Mouse (Mus musculus) layer of hippocampus, adult 2 months (tissue): ENCODE measurements around the gene Fitm2. TPM values are rescaled to one million over a fixed set of nuclear protein-coding genes. Genes with fewer than 3 reads are reported as not detected.
A peak's percentile ranks its signal among the peaks of the same experiment; 100 is the strongest.

Experiments
- DNase-seq, 2 experiments: peaks; one replicate each; pipeline ENCODE4 v3.0.0; 2022; ENCODE audit warnings: low spot score in 2 of 2
- H3K27ac ChIP-seq: fragments of 200-600 bp; 2 replicates; pipeline ENCODE4 v1.8.1; 2022
- H3K4me3 ChIP-seq: fragments of 200-600 bp; 2 replicates; pipeline ENCODE4 v1.8.1; 2022; ENCODE audit warnings: mild to moderate bottlenecking
- CTCF ChIP-seq: fragments of 200-600 bp; conservative IDR thresholded peaks from 2 replicates; pipeline ENCODE4 v1.8.1; 2022; ENCODE audit warnings: antibody characterized with exemption, mild to moderate bottlenecking, moderate library complexity
- total RNA-seq, 2 experiments: library from RNA; stranded (reverse); gene quantifications; 2 replicates each; pipeline ENCODE4 v1.2.3; 2021

Fitm2 gene
- total RNA-seq, 2 experiments from 2014 or later, result 19.0 to 20.0 TPM

DNA sequence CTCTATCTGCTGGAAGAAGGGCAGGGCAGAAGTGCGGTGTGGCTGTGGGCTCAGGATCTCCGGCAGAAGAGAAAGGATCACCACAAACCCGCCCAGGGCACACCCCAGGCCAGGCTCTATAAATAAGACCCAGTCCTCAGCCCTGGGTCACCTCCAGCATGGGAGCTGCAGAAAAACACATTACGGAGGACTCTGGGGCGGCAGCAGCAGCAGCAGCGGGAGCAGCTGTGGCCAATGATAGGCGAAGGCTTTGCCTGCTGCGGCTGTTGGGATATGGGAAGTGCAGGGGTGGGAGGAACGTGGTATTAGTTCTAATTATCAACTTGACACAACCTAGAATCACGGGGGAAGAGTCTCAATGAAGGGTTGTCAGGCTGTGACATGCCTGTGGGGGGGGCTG, 13.0 kb downstream of the Fitm2 start:
- no peak for DNase-seq
- TF ChIP-seq CTCF, result no peak
- Histone ChIP-seq H3K4me3 (no peak overlapping the region; the same call in 1 of the 2 replicates), H3K27ac (no peak overlapping the region; the same call in 1 of the 2 replicates)

- H3K27ac ChIP-seq, result no peak overlapping the region; the same call in 1 of the 2 replicates
- no peak for DNase-seq
- H3K4me3 ChIP-seq, result no peak overlapping the region
- TF ChIP-seq CTCF, result no peak
Measured at GRCm38 (mm10) chr2:163458539-163459265, 13.7 kb downstream of the Fitm2 start.

DNA sequence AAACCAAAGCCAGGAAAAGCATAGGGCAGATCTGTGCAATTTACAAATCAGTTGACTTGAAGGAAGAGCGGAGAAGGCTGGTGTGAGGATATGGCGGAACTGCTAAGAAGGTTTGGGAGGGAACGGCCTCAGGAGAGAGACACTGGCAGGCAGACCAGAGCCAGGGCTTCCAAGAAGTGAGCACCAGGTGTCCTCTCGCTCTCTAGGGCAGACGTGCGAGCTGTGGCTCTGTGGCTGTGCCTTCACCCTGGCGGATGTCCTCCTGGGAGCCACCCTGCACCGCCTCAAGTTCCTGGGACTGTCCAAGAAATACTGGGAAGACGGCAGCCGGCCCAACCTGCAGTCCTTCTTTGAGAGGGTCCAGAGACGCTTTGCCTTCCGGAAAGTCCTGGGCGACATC, 19.1 kb downstream of the Fitm2 start:
- Histone ChIP-seq H3K27ac (no peak overlapping the region), H3K4me3 (no peak overlapping the region)
- no peak for DNase-seq
- no peak for TF ChIP-seq CTCF

- peak; percentile 67 for TF ChIP-seq CTCF
- no peak for DNase-seq
- Histone ChIP-seq H3K4me3 (no peak overlapping the region), H3K27ac (no peak overlapping the region)
Measured at GRCm38 (mm10) chr2:163452738-163453137, 19.7 kb downstream of the Fitm2 start.

DNA sequence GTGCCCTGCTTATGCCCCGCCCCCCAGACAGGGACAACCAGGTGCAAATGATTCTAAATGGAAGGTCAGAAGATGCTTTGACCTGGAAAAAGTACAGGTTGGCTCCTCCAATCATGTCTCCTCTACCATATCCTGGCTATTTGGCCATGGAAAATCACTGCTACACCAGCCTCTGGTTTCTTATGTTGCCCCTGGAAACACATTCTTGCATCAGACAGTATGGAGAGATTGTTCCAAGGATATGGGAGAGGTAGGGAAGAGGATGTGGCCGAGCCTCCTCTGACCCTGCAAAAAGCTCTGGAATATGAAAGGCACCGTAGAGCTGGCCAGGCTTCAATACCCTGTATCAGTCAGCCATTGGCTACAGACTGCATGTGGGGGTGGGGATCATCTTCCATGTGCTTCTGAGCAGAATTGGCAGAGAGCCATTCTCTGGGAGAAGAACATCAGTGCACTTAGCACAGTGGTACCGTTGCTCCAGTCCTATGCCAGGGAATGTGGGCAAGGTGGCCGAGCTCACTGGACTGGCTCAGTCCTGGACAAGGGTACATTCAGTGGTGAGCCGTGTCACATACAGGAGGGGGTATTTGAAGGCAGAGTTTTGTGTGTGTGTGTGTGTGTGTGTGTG, 21.6 kb downstream of the Fitm2 start:
- peak; percentile 58 to 77 for DNase-seq
- Histone ChIP-seq H3K4me3 (no peak overlapping the region), H3K27ac (peak overlapping the region; percentile 59; the same call in 1 of the 2 replicates)
- TF ChIP-seq CTCF, result no peak

GRCm38 (mm10) chr2:163449276-163449675, 23.2 kb downstream of the Fitm2 start:
- H3K4me3 ChIP-seq, result no peak overlapping the region
- no peak for TF ChIP-seq CTCF
- H3K27ac ChIP-seq, result no peak overlapping the region
- DNase-seq, result no peak

- no peak for TF ChIP-seq CTCF
- DNase-seq, result no peak
- no peak overlapping the region for H3K4me3 ChIP-seq
Measured at GRCm38 (mm10) chr2:163447375-163447774, 25.1 kb downstream of the Fitm2 start.

GRCm38 (mm10) chr2:163444017-163444416, 28.4 kb downstream of the Fitm2 start:
- Histone ChIP-seq H3K27ac (no peak overlapping the region), H3K4me3 (no peak overlapping the region)
- no peak for TF ChIP-seq CTCF
- DNase-seq, result no peak

More at GRCm38 (mm10) chr2:163447375-163447774, 25.1 kb downstream of the Fitm2 start:
- no peak overlapping the region for H3K27ac ChIP-seq

- DNase-seq, result no peak
- no peak for TF ChIP-seq CTCF
- H3K4me3 ChIP-seq, result no peak overlapping the region
- H3K27ac ChIP-seq, result 0 out of 2 replicates have a peak overlapping the region, but pooled peaks have one; percentile 10
Measured at GRCm38 (mm10) chr2:163443543-163443942, 28.9 kb downstream of the Fitm2 start.

DNA sequence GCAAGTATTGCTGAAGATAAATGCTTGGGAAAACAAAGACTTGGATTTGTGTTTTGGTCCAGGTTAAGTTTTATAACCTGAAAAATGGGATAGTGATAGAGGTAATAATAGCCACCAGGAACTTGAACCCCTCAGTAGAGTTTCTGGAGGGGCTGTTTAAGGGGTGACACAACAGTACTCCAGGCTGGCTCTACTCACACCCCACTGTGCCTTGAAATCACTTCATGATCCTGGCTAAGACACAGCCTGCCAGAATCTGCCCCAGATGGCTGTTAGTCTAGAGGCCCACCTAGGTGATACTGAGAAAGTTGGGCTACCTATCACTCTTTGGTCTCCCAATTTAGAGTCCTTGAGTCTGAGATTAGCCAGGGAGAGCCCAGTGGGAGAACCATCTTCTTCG, 32.9 kb downstream of the Fitm2 start:
- DNase-seq, result no peak
- TF ChIP-seq CTCF, result no peak
- H3K4me3 ChIP-seq, result peak overlapping the region; percentile 85
- H3K27ac ChIP-seq, result 0 out of 2 replicates have a peak overlapping the region, but pooled peaks have one; percentile 93

DNA sequence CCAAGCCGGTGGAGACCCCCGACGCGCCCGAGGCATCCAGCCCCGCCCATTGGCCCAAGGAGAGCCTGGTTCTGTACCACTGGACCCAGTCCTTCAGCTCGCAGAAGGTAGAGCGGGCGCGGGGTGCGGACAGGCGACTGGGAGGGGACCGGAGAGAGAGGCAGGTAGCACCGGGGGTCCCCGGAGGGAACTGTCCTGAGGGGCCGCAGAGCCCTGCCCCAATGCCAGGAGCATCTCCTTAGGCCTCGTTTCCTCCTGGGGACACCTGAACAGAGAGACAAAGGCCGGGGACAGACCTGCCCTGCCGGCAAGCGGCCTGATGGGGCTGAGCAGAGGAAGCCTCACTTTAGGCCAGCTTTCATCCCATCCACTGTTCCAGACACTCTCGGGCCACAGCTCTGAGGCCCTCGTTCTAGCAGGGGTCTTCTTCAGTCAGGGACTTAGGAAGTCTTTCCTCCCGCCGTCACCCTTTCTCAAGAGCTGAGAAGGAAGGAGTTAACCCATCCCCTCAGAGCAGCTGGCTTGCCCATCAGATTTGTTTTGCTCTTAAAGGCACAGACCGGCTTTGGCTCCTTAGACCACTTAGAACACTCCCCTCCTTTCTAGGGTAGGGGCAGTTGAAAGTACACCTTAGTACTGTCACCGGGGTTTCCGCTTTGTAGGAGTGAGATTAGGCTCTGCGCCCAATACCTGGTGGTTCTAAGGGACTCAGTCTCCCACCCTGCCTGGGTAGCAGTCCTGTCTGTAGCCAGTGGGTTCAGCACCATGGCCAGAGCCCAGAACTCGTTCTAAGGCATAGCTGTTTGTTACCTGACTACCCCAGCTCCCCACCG, 33.6 kb downstream of the Fitm2 start:
- no peak for TF ChIP-seq CTCF
- peak overlapping the region; percentile 93 for H3K27ac ChIP-seq
- H3K4me3 ChIP-seq, result peak overlapping the region; percentile 85
- DNase-seq, result no peak

- DNase-seq, result peak; percentile 77 to 89
- H3K27ac ChIP-seq, result peak within 1 kb of the TSS; percentile 93
- H3K4me3 ChIP-seq, result peak within 1 kb of the TSS; percentile 85
- no peak for TF ChIP-seq CTCF
Measured at GRCm38 (mm10) chr2:163438246-163438618, 34.2 kb downstream of the Fitm2 start, which contains the start of gene Gdap1l1. Gdap1l1 (plus strand) TSS chr2:163438476.

DNA sequence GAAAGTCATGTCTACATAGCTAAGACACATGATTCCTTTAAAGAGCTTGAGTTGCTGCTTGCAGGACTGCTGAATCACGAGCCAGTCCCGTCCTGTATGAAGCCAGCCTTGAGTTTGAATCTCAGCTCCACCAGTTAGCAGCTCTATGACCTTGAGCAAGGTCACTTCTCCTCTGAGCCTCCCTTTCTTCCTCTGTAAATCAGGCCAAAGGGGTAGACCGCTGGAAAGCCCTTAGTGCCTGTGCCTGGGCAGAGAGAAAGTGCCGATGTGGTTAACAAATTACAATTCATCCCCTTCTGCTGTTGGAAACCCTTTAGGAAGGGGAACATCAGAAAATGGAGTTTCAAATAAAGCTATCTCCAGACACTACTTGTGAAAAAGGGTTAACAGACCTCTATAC, 34.6 kb downstream of the Fitm2 start:
- TF ChIP-seq CTCF, result no peak
- peak overlapping the region; percentile 85 for H3K4me3 ChIP-seq
- no peak for DNase-seq
- H3K27ac ChIP-seq, result peak overlapping the region; percentile 93
